Mouse (Mus musculus): ENCODE measurements around the gene Lin9. TPM values are rescaled to one million over a fixed set of nuclear protein-coding genes. Genes with fewer than 3 reads are reported as not detected.

Lin9 gene
- 14.7 TPM for total RNA-seq (2023)

DNA sequence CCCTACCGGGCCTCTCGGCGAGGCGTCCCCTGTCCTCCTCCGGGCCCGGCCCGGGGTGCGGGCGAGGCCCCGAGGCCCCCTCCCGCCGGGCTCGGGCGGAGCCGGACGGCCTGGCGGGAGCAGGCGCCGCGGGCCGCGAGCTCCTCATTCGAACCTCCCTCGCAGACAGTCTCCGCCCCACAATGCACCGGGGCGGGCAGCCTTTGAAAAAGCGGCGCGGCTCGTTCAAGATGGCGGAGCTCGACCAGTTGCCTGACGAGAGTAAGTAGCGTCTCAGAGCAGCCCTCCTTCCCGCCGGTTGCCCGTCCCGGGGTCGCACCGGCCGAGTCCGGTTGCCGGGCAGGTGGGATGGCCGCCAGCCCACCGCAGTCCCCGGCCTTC, at the start of gene Lin9:
Gene Lin9, plus strand, starts transcription at position 14 of the 381 bp plus-strand sequence.

DNA sequence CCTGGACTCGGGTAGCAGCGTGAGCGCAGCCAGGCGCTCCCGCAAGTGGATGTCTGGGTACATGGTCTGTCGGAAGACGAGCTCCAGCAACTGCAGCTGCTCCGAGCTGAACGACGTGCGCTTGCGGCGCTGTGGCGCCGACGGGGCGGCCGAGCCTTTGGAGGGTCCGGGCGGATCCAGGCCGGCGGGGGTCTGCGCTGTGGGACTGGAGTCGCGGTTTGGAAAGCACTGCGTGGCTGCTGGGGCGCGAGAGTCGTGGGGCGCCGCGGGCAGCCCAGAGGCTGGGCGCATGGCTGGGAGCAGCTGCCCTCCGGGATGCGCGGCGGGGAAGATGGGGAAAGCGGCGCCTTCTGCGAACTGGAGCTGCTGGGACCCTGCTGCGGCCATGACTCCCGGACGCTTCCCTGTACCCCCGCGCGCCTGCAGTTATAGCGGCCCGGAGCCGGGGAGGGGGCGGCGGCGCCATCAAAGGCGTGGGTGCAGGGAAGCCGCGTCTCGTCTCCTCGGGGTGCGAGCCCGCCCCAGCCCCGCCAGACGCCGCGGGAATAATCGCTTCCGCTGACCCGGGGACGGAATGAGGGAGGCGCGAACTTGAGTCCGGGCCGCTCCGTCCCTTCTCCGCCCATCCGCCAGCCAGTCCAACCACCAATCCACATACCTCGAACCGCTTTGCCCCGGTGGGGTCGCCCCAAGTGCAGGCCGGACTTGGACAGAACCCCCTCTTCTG, 55.8 kb downstream of the Lin9 start, which contains the start of gene Mixl1:
Gene Mixl1, minus strand, starts transcription at position 409 of the 727 bp plus-strand sequence.

DNA sequence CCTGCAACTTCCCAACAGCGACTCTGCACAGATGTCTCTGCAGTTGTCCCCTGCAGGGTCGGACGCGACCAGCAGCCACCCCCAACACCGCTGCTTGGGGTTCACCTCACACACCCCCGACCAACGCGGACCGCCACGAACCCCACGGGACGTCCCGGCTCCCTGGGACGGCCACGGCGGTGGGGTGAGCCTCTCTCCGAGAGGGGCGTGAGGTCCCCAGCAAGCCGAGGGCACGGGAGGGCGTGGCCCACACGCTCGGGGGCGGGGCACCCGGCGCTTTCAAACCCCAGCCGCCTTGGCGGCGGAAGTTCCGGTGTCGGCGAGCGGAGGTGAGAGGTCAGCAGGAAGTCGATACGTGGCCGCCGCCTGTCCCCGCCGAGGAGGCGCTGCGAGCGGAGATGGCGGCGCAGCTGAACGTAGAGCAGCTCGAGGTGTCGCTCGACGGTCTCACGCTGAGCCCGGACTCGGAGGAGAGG, 84.8 kb downstream of the Lin9 start, which contains the start of gene Acbd3:
Gene Acbd3, plus strand, starts transcription at position 340 of the 476 bp plus-strand sequence.

Other genes starting within 250 kb of the Lin9 start
- 0.77 TPM for gene Stum, start 157.6 kb upstream of the Lin9 start, total RNA-seq (2023)
- 64.3 TPM for gene Parp1, start 72.2 kb upstream of the Lin9 start, total RNA-seq (2023)
- not detected for gene Mixl1, start 55.9 kb downstream of the Lin9 start, total RNA-seq (2023)
- gene Acbd3, start 84.9 kb downstream of the Lin9 start, total RNA-seq (2023) = 52.3 TPM
- gene H3f3a, start 172.8 kb downstream of the Lin9 start, total RNA-seq (2023) = 705 TPM
- gene Sde2, start 210.0 kb downstream of the Lin9 start, total RNA-seq (2023) = 57.3 TPM

All from CD4-positive naive resting alpha-beta T cell, adult 57 days (primary cell).